Mouse (Mus musculus) adipocyte (in vitro differentiated cells): ENCODE measurements around the gene Mcoln3.

ENCODE experiments used
- DNase-seq: peaks from one replicate; pipeline ENCODE4 v3.0.0-alpha.2; 2016; ENCODE audit warnings: low spot score

The Mcoln3 gene

GRCm38 (mm10) chr3:146174215-146174614, 57.0 kb downstream of the Mcoln3 start:
- DNase-seq = no peak

DNA sequence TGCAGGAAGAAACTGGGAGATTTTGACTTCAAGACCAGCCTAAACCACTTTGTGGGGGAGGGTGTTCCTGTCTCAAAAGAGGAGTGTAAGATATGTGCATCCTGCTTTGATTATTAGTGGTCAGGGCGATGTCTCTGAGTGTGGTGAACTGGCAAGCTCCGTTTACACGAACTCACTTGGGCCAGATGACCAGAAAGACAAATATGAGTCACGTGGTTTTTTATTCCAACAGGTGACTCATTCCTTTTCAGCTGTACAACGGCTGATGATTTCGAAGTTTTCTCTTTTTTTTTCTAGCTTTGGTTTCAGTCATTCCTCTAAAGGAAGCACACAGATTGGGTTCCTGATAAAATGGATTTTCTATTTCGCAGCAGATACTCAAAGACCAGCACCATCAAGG, 60.0 kb downstream of the Mcoln3 start:
- DNase-seq = no peak

DNA sequence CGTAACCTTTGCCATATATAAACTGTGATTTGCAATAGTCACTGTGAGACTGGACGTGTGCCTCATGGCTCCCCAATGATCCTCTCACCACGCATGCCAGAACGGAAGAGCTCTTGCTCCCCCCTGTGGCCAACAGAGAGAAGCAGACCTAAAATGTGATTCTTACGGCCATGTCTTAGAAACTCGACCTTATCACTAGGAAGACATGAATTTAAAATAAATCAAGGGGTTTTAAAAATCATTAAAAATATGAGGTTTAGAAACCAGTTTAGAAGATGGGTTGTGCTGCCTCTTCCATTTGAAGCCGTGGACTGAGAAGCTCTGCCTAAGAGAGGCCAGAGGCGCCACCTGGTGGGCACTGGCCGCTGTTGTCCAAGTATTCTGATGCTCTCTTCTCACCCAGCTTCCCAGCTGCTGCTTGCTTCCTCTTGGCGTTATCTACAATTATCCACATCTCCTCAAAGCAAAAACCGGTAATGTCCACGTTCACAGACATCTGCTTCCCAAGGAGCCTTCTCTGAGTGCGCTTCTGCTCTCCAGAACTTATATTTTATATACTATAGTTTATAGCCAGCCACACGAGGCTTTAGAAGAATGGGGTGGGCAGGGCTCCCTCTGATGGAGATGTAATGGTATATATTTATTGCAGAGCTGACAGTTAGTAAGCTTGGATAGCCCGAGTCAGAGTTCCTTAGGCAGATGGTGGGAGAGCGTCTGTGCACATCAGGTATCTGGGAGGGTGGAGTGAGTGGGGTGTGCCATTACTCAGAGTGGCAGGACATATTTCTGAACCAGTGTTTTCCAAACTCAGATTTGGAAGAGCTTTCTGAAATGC, 60.7 kb downstream of the Mcoln3 start:
- peak; percentile 91 for DNase-seq

DNA sequence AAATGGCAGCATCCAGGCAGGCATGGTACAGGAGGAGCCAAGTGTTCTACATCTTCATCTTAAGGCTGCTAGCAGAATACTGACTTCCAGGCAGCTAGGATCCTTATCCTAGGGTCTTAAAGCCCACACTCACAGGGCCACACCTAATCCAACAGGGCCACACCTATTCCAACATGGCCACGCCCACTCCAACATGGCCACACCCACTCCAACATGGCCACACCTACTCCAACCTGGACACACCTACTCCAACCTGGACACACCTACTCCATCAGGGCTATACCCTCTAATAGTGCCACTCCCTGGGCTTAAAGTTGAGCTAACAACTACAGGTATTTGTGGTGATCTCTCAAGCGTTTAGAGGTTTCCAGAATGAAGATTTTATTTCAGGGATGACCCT, 63.1 kb downstream of the Mcoln3 start:
- no peak for DNase-seq

DNA sequence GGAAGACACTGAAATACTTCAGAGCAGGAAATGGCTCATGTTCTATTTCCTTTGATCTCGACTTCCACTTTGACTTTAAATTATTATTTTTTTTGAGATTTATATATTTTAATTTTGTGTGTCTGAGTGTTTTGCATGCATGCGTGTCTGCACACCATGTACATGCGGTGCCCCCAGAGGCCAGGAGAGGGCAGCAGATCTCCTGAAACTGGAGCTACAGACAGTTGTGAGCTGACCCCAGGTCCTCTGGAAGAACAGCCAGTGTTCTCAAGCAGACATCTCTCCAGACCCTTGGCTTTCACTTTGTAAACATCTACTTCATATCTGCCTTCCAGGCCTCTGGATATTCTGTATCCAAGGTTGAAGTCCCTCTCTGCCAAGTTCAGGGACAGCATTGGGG, 63.7 kb downstream of the Mcoln3 start:
- DNase-seq = peak; percentile 29

DNA sequence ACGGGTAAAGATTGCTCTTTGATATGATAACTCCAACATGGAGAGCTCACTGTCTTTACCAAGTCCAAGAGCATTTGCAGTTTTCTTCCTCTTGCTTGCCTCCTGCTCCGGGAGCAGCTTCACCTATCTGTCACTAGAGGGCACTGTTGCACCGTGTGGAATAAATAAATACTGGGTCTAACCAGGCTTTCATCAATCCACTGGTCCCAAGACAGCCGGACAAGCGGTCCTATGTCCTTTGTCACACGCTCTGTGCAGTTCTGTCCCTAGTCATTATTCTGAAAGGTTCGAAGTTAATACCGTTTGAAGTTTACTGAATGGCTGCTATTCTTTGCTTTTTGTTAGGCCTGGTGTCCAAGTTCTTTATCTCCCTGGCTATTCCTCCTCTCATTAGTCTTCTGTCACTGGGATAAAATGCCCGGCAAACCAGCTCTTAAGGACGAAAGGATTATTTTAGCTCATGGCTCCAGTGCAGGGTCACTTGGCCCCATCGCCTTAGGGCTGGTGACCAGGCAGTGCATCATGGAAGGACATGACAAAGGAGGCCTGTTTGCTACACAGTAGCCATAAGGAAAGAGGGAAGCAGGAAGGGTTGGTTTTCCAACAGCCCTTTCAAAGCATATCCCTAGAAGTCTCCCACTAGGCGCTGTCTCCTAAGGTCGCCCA, 67.9 kb downstream of the Mcoln3 start:
- peak; percentile 84 for DNase-seq

DNA sequence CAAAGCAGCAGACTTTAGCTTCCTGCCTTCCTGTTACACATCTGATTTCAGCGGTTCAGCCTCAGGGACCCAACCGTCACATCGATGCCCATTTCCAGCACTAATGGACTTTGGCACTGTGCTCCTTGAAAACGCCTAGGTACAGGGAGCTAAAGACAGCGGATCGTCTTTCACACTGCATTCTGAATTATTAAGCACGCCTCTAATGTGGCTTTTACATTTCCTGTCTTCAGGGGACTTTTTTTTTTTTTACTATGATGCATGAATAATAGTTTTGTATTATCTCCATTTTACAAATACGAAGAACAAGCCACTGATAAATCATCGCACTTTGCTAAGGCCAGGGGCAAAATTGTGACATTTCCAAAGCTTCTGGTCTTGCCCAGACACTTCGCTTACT, 68.8 kb downstream of the Mcoln3 start:
- no peak for DNase-seq

DNA sequence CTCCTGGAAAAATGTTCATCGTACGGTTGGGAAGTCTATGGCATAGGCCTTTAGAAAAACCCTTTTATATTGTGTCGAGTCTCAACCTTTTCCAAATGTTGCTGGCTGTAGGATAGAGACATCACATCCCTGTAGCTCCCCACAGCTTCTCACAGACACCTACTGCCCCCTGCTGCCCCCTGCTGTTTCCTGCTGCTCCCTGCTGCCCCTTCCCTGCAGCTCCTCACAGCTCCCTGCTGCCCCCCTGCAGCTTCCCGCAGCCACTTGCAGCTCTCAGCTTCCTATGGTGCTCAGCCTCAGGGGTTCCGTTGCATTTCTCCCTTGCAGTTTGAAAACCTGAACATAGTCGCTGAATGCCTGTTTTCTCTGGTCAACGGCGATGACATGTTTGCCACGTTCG, 72.7 kb downstream of the Mcoln3 start:
- no peak for DNase-seq
